Mouse (Mus musculus): Measurements from ENCODE around the gene Elovl4. TPM values are rescaled to one million over a fixed set of nuclear protein-coding genes. Genes with fewer than 3 reads are reported as not detected.

Elovl4 gene
- total RNA-seq (2023): not detected in 4 replicates

GRCm38 (mm10) chr9:83805977-83806815, at the start of gene Elovl4:
Elovl4 (minus strand) TSS chr9:83806277.

GRCm38 (mm10) chr9:83833811-83834747, 28.0 kb upstream of the Elovl4 start, which contains the start of gene Ttk:
Ttk (plus strand) TSS chr9:83834689.

Other genes with a start within 250 kb of the Elovl4 start
- gene Ttk, start 28.4 kb upstream of the Elovl4 start, total RNA-seq (2023): 0.43 to 1.8 TPM (median 0.57 TPM) in 4 replicates
- 13.8 to 18.7 TPM (median 17.8 TPM) in 4 replicates for gene Bckdhb, start 118.9 kb upstream of the Elovl4 start, total RNA-seq (2023)